Mouse (Mus musculus) myocyte (in vitro differentiated cells): ENCODE data around the gene Spata17.

Experiments
- CEBPB ChIP-seq: IDR thresholded peaks from 2 replicates; pipeline ENCODE4 v1.6.1; 2011; ENCODE audit warnings: mild to moderate bottlenecking, moderate library complexity; ENCODE audit not compliant: poor library complexity, insufficient read depth, severe bottlenecking
- MAX ChIP-seq: IDR thresholded peaks from one replicate; pipeline ENCODE4 v1.6.1; 2011; ENCODE audit warnings: low read depth, mild to moderate bottlenecking, control low read depth
- MYOG ChIP-seq, 3 experiments: IDR thresholded peaks; one replicate each; pipeline ENCODE4 v1.6.1; 2011; ENCODE audit warnings: control low read depth in 2 of 3, low read depth in 2 of 3, mild to moderate bottlenecking in 2 of 3; ENCODE audit not compliant: insufficient read length in 2 of 3, control insufficient read depth in 1 of 3, insufficient read depth in 1 of 3
- POLR2A ChIP-seq: IDR thresholded peaks from one replicate; pipeline ENCODE4 v1.6.1; 2011; ENCODE audit warnings: low read depth, mild to moderate bottlenecking, control low read depth, moderate library complexity; ENCODE audit not compliant: insufficient read length
- TCF12 ChIP-seq: IDR thresholded peaks from one replicate; pipeline ENCODE4 v1.6.1; 2011; ENCODE audit warnings: mild to moderate bottlenecking, control low read depth; ENCODE audit not compliant: poor library complexity, insufficient read depth, severe bottlenecking
- USF1 ChIP-seq: IDR thresholded peaks from one replicate; pipeline ENCODE4 v1.6.1; 2011; ENCODE audit warnings: low read depth, mild to moderate bottlenecking, control low read depth, moderate library complexity

DNA sequence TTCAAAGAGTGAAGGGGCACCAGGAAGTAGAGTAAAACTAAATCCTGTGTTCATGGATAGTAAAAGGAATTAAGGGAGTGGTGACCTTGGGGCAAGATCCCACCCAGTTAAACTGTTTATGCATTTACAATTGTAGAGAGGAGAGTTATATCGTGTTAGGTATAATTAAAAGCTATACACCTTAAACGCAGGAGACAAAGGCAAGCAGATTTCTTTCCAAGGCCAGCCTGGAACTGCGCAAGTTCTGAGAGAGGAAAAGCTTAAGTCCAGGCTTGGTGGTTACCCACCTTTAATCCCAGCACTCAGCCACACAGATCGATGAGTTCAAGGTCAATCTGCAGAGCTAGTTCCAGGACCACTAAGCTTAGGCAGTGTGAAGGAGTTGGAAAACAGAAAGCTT, 4.5 kb downstream of the Spata17 start:
- TF ChIP-seq POLR2A (no peak), MYOG (IDR thresholded peaks at IDR 0.05; ENCODE audit: control insufficient read depth in 1 of 3, insufficient read depth in 1 of 3, insufficient read length in 2 of 3, low read depth in 2 of 3) (no peak), USF1 (no peak), TCF12 (no peak), CEBPB (no peak), MAX (no peak)
